Mouse (Mus musculus) embryo, embryonic 11.5 days (tissue): ENCODE measurements around the gene Fgfr2.

ENCODE experiments used
- DNase-seq: peaks from one replicate; pipeline ENCODE4 v3.0.0-alpha.2; 2012; ENCODE audit warnings: low read depth, low spot score

The Fgfr2 gene

GRCm38 (mm10) chr7:133088411-133088810, 34.7 kb downstream of the Fgfr2 start:
- DNase-seq = no peak

DNA sequence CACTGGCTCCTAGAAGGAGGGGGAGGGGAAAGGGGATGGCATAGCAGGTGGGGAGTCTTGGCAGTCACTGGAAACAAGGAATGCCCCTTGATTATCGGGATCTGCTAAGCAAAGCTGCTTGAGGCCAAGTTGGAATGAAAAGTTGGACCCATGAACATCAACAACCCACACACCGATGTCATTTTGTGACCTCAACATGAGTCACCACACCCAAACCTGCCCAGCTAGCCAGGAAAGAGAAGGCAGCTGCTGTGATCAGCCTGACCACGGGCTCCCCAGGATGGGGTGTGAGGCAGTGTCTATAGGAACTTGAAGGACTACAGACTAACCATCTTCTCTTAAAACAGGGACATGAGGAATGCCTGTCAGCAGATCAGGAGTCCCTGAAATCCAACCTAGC, 37.7 kb downstream of the Fgfr2 start:
- no peak for DNase-seq

DNA sequence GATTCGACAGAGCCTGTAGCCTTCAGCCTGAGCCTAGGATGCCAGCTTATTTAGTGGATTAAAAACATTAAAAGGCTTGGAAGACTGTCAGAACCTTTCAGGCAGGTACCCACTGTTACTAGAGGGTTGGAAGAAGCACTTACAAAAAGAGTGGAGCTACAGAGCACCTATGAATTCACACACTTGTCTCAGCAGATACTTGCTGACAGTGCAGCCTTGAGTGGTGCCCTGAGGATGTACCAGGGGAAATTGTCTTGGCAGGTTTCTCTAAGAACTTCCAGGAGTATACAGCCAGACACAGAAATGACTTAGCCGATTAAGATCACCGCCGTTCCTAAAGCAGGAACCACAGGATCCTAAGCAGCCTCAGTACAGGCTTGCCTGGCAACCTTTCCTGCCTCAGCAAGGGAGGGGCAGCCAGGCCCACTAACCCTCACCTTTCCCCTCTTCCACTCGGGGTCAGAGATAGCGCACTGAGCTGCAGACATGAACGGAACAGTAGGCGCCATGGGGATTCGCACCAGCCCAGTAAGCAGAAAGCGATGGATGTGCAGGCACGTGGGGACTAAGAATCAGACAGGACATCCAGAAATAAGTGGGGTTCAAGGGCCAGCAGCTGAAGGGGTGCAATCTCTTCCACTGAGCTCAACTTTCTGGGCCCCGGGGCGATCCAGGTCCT, 39.1 kb downstream of the Fgfr2 start:
- DNase-seq = no peak

- no peak for DNase-seq
Measured at GRCm38 (mm10) chr7:133078929-133079328, 44.2 kb downstream of the Fgfr2 start.

DNA sequence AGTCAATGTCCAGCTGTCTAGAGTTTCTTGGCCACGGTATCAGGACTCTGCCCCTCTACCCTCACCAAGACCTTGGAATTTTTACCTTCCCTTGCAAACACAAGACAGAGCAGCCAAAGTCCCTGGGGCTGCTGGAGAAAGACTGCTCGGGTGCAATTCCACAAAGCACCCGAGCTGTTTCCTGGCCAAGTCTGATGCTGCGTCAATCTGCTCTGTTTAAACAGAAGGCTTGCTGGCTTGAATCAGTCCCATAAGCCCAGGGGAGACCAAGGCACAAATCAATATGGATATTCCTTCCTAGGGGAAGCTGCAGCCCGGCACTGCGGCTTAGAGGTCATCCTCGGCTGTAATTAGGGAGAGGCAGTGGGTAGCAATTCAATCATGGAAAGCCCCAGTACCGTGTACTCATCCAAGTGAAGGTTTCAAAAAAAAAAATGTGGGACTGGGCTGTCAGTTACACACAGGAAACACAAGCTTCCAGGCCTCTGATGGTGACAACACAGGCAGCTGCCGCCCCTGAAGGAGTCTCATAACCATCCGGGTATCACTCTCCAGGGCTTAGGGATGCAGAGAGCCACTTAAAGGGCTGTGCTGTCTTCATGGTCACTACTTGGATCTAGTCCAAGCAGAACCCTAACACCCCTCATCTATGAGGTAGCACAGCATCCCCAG, 48.6 kb downstream of the Fgfr2 start:
- DNase-seq = no peak

DNA sequence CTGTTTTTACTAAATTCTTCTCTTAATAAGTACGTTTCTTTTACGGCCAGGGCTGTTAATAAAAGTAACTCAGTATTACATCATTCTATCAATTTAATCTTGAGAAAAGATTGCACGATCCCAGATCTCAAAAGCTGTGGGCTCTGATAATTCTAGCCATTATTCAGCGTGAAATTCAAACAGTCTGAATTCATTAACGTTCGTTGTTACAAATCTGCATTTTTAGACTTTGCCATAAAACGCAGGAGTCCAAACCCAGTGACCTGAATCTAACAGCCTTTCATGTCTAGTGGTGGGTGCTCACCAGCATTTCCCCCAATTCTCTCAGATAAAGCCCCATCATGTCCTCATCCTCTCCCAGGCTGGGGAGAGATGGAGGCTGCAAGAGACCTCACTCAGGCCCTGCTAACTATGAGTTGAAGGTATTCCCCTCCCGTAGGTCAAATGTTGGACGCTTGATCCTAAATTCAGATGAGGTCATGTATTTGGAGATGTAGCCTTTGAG, 50.0 kb downstream of the Fgfr2 start:
- DNase-seq = no peak

DNA sequence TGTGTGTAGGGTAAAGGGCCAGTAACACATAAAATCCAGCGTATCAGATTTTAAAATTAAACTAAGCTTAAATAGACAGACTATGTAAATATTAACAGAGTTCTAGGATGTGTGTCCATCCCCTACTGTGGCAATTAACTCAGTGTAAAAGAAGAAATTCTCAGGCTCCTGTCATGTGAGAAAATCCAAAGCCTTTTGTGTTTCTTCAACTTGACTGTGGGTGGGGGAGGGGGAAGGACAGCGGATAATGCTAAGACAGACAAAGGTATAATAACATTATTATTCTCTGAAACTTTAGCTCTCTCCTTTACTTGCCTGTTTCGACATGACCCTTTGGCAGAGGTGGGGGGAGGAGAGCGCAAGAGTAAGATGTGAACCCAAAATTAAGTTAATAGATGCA, 50.6 kb downstream of the Fgfr2 start:
- DNase-seq = no peak

GRCm38 (mm10) chr7:133067321-133067841, 55.8 kb downstream of the Fgfr2 start:
- no peak for DNase-seq

- DNase-seq = no peak
Measured at GRCm38 (mm10) chr7:133066776-133067175, 56.4 kb downstream of the Fgfr2 start.

DNA sequence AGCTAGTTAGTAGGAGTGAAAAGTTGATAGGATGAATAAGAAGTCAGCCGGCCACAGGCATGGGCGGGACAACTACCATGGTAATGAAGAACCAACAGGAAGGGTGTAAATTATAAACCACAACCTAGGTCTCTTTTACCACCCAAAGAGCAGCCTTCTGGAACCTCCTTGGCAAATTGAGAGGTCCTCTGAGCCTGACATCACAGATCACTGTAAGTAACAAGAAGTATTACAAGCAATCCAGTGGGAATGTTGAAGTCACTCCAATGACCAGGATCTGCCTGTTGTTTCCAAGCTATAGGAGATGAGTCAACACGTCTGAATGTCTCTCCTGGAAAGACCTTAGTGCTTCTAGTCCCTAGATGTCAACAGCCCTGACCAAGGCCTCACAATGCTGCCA, 61.1 kb downstream of the Fgfr2 start:
- DNase-seq = no peak

DNA sequence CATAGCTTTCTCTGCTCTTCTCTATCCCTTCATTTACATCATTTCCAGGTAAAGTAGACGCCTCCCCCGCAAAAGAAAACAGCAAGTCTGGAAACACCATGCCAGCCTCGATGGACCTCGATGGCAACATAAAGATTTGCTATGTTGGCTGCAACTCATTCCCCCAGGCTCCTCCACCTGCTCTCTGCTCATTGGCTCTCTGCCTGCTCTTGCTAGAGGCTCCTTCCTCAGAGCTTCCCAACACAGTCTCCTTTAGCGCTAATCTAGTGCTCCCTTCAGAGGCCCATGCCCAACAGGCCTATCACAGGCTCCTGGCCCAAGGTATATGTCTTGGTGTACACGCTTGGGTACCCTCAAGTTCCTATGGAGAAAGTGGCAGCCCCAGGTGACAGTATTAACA, 63.0 kb downstream of the Fgfr2 start:
- DNase-seq = no peak

- DNase-seq = no peak
Measured at GRCm38 (mm10) chr7:133059517-133060104, 63.5 kb downstream of the Fgfr2 start.

DNA sequence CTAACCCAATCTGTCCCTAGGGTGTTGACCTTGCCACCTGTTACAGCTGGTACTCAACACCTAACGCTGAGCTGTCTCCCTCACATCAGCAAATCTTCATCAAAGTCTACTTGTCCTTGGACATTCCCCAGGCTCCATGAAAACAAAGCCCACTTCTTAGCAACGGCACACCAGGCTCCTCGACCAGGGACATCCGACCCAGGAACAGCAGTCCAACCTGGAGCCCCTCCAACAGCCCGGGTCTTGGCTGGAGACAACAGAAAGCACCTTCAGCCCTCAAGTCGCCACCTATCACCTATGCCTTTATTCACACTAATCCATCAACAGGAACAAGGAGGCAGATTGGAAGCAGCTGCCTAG, 64.0 kb downstream of the Fgfr2 start:
- no peak for DNase-seq

GRCm38 (mm10) chr7:133058496-133059149, 64.5 kb downstream of the Fgfr2 start:
- DNase-seq = no peak

- DNase-seq = no peak
Measured at GRCm38 (mm10) chr7:133056924-133057323, 66.2 kb downstream of the Fgfr2 start.

GRCm38 (mm10) chr7:133054486-133054885, 68.7 kb downstream of the Fgfr2 start:
- DNase-seq = no peak

GRCm38 (mm10) chr7:133053757-133054156, 69.4 kb downstream of the Fgfr2 start:
- no peak for DNase-seq

DNA sequence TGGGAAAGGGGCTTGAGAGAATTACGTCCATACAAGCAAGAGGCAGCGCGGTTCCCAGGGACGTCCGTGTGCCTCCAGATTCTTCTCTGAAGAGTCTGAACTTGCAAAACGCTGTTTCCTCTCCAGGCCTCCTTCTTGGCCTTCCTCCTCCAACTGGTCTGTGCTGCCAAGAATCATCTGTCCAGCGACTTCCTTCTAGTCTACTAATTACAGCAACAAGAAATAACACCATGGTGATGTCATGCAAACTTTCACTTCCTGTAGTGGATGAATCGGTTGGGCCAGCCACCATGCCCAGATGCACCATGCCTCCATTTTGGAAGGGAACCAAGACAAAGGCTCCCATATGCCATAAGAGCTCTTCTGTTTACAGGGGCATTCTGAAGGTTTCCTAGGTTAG, 70.3 kb downstream of the Fgfr2 start:
- DNase-seq = no peak

DNA sequence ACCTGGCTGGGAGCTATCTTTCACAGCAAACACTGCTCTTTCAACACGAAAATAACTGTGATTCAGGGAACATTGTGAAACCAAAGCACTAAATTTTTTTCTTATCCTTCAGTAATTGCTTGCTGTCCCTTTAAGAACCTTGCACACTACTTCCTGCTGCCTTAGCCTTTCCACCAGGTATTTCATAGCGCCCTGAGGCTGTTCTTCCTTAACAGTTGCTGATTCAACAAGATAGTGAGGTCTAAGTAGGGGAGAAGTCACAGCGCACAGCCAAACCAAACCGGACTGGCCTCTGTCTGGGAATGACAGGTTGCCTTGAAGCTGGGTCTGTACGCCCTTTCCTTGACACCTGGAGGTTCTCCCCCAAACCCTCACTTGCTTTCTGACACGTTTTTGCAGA, 72.5 kb downstream of the Fgfr2 start:
- DNase-seq = no peak

- no peak for DNase-seq
Measured at GRCm38 (mm10) chr7:133048085-133048630, 75.0 kb downstream of the Fgfr2 start.

DNA sequence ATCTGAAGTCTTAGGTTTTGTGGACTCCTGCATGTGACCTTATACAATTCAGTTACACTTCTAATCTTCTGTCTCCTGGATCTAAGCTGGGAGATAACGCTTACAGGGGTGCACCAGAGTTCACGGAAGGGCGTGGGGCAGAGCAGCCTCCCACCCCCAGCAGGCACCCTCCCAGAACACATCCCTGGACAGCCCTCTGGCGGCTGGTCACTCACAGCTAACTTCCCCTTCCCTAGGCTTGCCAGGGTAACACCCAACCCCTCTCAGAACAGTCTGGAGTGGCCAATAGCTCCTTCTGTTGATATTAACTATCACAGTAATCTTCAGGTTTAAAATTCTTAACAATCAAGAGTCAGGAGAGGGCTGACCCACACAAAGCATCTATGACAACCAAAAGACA, 75.9 kb downstream of the Fgfr2 start:
- DNase-seq = no peak

DNA sequence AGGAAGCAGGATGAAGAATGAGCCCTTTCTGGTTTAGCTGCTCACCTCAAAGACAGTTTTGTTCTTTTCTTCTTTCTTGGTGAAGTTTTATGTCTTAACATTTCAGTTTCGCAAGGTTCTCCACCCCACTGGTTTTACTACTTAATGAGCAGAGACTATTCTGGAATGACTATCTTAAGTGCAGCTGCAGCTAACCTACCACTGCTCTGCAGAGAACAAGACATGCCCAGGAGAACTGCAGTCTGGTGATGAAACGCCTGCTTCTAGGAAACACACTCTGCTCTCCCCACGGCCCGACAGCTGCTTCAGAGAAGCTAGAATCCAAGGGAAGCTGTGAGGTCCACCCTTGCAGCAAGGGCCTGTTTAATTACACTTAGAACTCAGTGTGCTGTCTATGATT, 78.4 kb downstream of the Fgfr2 start:
- DNase-seq = no peak
